Mouse (Mus musculus): ENCODE measurements around the gene Tbcc. TPM values are rescaled to one million over a fixed set of nuclear protein-coding genes. Genes with fewer than 3 reads are reported as not detected.

Tbcc gene
- polyA plus RNA-seq, 1 experiment from 2014 or later = 54.1 TPM

- Histone ChIP-seq H3K4me2 (no peak overlapping the region), H3K9me3 (replicated peaks; ENCODE audit: control insufficient read depth, low read length) (no peaks in the 10 kb centered on the region), H3K9ac (ENCODE audit: low read depth, low read length) (no peak overlapping the region), H3K27ac (ENCODE audit: low read depth, low read length) (no peak overlapping the region), H3K4me1 (ENCODE audit: control insufficient read depth, insufficient read depth, low read length) (peaks cover 20% of the 10 kb centered on the region), H3K27me3 (ENCODE audit: control insufficient read depth, insufficient read depth, low read length) (no peaks in the 10 kb centered on the region), H3K4me3 (ENCODE audit: low read depth, low read length) (no peak overlapping the region), H3K36me3 (ENCODE audit: control insufficient read depth, insufficient read depth, low read length) (no peaks in the 10 kb centered on the region)
- WGBS (ENCODE audit: insufficient replicate concordance) = 72% methylated on average over 3 of the region's 3 CpGs
- no peak for ATAC-seq (replicated peaks; ENCODE audit: insufficient number of reproducible peaks, low FRiP score, low TSS enrichment)
Observed at GRCm38 (mm10) chr17:46875626-46876025, 14.9 kb upstream of the Tbcc start.

DNA sequence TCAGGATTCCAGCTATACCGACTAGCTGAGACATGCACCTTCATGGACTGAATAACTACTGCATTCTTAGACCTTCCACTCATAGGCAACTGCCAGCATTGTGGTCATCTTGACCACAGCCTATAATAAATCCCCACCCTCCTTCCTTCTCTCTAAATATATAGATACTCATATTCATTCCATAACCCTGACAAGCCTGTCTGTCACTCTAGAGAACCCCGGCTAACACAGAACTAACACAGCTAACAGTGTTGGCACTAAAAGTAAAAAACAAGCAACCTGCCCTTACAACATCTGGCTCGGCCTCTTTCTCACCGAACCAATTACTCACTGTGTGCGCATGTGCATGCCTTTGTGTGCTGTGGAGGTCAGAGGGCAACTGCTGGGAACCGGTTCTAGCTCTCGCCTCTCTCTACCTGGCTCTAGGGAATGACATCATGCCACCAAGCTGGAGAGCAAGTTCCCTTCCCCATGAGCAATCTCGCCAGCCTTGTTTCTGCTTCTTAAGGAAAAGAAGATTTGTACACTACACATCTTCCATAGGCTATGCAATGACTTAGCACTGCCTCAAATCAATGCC, 14.0 kb upstream of the Tbcc start:
- H3K9ac ChIP-seq (ENCODE audit: low read depth, low read length) = no peak overlapping the region
- no peak overlapping the region for H3K4me3 ChIP-seq (ENCODE audit: low read depth, low read length)
- peaks cover 20% of the 10 kb centered on the region for H3K4me1 ChIP-seq (ENCODE audit: control insufficient read depth, insufficient read depth, low read length)
- 67% methylated on average over 8 of the region's 8 CpGs for WGBS (ENCODE audit: insufficient replicate concordance)
- no peak overlapping the region for H3K4me2 ChIP-seq
- H3K27ac ChIP-seq (ENCODE audit: low read depth, low read length) = no peak overlapping the region
- no peaks in the 10 kb centered on the region for H3K36me3 ChIP-seq (ENCODE audit: control insufficient read depth, insufficient read depth, low read length)
- no peaks in the 10 kb centered on the region for H3K27me3 ChIP-seq (ENCODE audit: control insufficient read depth, insufficient read depth, low read length)
- no peak for ATAC-seq (replicated peaks; ENCODE audit: insufficient number of reproducible peaks, low FRiP score, low TSS enrichment)
- H3K9me3 ChIP-seq (replicated peaks; ENCODE audit: control insufficient read depth, low read length) = no peaks in the 10 kb centered on the region

DNA sequence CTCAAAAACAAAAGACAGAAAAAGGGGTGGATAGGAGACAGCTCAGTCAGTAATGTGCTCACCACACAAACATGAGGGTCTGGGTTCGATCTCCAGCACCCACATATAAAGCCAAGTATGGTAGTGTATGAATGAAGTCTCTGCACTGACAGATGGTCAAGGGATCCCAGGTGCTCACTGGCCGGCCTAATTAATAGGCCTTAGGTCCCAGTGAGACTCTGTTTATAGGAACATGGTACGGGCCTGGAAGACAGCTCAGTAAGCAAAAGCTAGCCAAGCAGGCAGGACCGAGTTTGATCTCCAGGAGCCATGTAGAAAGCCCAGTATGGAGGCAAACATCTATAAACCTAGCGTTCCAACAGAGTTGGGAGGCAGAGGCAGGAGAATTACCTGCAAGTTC, 13.4 kb upstream of the Tbcc start:
- 85% methylated on average over 5 of the region's 5 CpGs for WGBS (ENCODE audit: insufficient replicate concordance)
- H3K36me3 ChIP-seq (ENCODE audit: control insufficient read depth, insufficient read depth, low read length) = no peaks in the 10 kb centered on the region
- H3K4me3 ChIP-seq (ENCODE audit: low read depth, low read length) = no peak overlapping the region
- H3K27ac ChIP-seq (ENCODE audit: low read depth, low read length) = no peak overlapping the region
- no peak for ATAC-seq (replicated peaks; ENCODE audit: insufficient number of reproducible peaks, low FRiP score, low TSS enrichment)
- H3K9ac ChIP-seq (ENCODE audit: low read depth, low read length) = no peak overlapping the region
- H3K27me3 ChIP-seq (ENCODE audit: control insufficient read depth, insufficient read depth, low read length) = no peaks in the 10 kb centered on the region; the same call in 1 of the 2 replicates
- peaks cover 20% of the 10 kb centered on the region for H3K4me1 ChIP-seq (ENCODE audit: control insufficient read depth, insufficient read depth, low read length)
- no peak overlapping the region for H3K4me2 ChIP-seq
- H3K9me3 ChIP-seq (replicated peaks; ENCODE audit: control insufficient read depth, low read length) = no peaks in the 10 kb centered on the region

- no peak overlapping the region for H3K9ac ChIP-seq (ENCODE audit: low read depth, low read length)
- peak overlapping the region; percentile 22; the same call in 1 of the 2 replicates for H3K27ac ChIP-seq (ENCODE audit: low read depth, low read length)
- no peaks in the 10 kb centered on the region for H3K9me3 ChIP-seq (replicated peaks; ENCODE audit: control insufficient read depth, low read length)
- no peaks in the 10 kb centered on the region; the same call in 1 of the 2 replicates for H3K27me3 ChIP-seq (ENCODE audit: control insufficient read depth, insufficient read depth, low read length)
- H3K4me2 ChIP-seq = no peak overlapping the region; the same call in 1 of the 2 replicates
- peaks cover 6% of the 10 kb centered on the region for H3K4me1 ChIP-seq (ENCODE audit: control insufficient read depth, insufficient read depth, low read length)
- no peak overlapping the region for H3K4me3 ChIP-seq (ENCODE audit: low read depth, low read length)
- 0 out of 2 replicates have a peak, but pooled peaks have one; percentile 35 for ATAC-seq (replicated peaks; ENCODE audit: insufficient number of reproducible peaks, low FRiP score, low TSS enrichment)
- 29% methylated on average over 14 of the region's 14 CpGs for WGBS (ENCODE audit: insufficient replicate concordance)
- H3K36me3 ChIP-seq (ENCODE audit: control insufficient read depth, insufficient read depth, low read length) = no peaks in the 10 kb centered on the region
Observed at GRCm38 (mm10) chr17:46879841-46880311, 10.6 kb upstream of the Tbcc start.

DNA sequence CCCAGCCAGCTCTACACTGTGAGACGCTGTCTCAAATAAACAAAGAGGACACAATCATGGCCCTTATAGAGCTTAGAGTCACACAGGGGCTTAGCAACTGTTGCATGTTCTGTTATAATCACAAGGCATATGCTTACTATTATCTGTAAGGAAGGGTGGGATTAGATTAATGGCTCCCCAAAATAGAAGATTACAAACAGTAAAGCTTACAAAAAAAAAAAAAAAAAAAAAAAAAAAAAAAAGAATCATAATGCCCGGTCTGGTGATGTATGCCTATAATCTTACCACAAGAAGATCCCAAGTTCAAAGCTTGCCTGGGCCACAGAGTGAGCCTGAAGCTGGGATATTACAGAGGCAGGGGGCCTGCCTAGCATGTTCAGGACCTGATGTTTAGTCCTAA, 10.2 kb upstream of the Tbcc start:
- 0 out of 2 replicates have a peak, but pooled peaks have one; percentile 23 for ATAC-seq (replicated peaks; ENCODE audit: insufficient number of reproducible peaks, low FRiP score, low TSS enrichment)
- H3K27me3 ChIP-seq (ENCODE audit: control insufficient read depth, insufficient read depth, low read length) = no peaks in the 10 kb centered on the region; the same call in 1 of the 2 replicates
- H3K36me3 ChIP-seq (ENCODE audit: control insufficient read depth, insufficient read depth, low read length) = no peaks in the 10 kb centered on the region
- no peaks in the 10 kb centered on the region for H3K9me3 ChIP-seq (replicated peaks; ENCODE audit: control insufficient read depth, low read length)
- H3K4me1 ChIP-seq (ENCODE audit: control insufficient read depth, insufficient read depth, low read length) = peaks cover 10% of the 10 kb centered on the region
- H3K4me2 ChIP-seq = no peak overlapping the region
- no peak overlapping the region for H3K4me3 ChIP-seq (ENCODE audit: low read depth, low read length)
- H3K9ac ChIP-seq (ENCODE audit: low read depth, low read length) = no peak overlapping the region
- peak overlapping the region; percentile 22; the same call in 1 of the 2 replicates for H3K27ac ChIP-seq (ENCODE audit: low read depth, low read length)
- 63% methylated on average over 2 of the region's 2 CpGs for WGBS (ENCODE audit: insufficient replicate concordance)

DNA sequence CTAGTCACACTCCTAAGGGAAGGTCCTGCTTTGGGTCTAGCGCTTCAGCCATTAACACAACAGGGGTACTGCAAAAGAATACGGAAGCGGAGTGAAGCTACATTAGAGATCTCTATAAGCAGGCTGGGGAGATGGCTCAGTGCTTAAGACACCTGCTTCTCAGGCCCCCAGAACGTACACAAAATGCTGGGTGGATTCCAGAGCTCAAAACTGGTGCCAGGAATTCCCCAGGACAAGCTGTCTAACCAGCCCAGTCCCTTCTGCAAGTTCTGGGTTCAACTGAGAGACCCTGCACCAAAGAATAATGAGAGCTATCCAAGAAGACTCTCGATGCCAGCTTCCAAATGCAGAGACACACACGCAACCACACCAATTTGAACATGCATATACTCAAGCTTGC, 8.8 kb upstream of the Tbcc start:
- no peak for ATAC-seq (replicated peaks; ENCODE audit: insufficient number of reproducible peaks, low FRiP score, low TSS enrichment)
- Histone ChIP-seq H3K36me3 (ENCODE audit: control insufficient read depth, insufficient read depth, low read length) (no peaks in the 10 kb centered on the region), H3K4me3 (ENCODE audit: low read depth, low read length) (no peak overlapping the region), H3K4me1 (ENCODE audit: control insufficient read depth, insufficient read depth, low read length) (peaks cover 21% of the 10 kb centered on the region), H3K27ac (ENCODE audit: low read depth, low read length) (no peak overlapping the region), H3K27me3 (ENCODE audit: control insufficient read depth, insufficient read depth, low read length) (no peaks in the 10 kb centered on the region; the same call in 1 of the 2 replicates), H3K9me3 (replicated peaks; ENCODE audit: control insufficient read depth, low read length) (no peaks in the 10 kb centered on the region), H3K9ac (ENCODE audit: low read depth, low read length) (no peak overlapping the region), H3K4me2 (no peak overlapping the region)
- 87% methylated on average over 6 of the region's 6 CpGs for WGBS (ENCODE audit: insufficient replicate concordance)

DNA sequence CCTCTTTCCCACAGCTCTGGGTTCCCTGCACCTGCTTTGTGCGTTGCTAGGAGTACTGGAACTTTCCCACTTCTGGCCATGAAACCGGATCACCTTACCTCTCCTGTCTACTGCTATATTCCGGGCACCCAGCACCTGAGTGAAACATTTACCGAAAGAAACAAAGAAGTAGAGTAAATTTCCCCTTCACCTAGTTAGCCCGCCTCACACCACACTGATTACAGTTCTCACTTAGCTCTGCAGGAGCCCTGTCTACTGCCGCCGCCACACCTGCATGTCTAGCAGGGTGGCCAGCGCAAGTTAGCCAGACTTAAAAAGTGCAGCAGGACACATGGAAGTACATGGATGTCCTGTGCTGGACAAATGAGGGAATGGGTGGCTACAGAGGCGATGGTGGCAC, 7.4 kb upstream of the Tbcc start:
- Histone ChIP-seq H3K4me3 (ENCODE audit: low read depth, low read length) (no peak overlapping the region), H3K27me3 (ENCODE audit: control insufficient read depth, insufficient read depth, low read length) (no peaks in the 10 kb centered on the region; the same call in 1 of the 2 replicates), H3K27ac (ENCODE audit: low read depth, low read length) (no peak overlapping the region), H3K9me3 (replicated peaks; ENCODE audit: control insufficient read depth, low read length) (no peaks in the 10 kb centered on the region), H3K4me2 (no peak overlapping the region), H3K4me1 (ENCODE audit: control insufficient read depth, insufficient read depth, low read length) (peaks cover 21% of the 10 kb centered on the region), H3K36me3 (ENCODE audit: control insufficient read depth, insufficient read depth, low read length) (no peaks in the 10 kb centered on the region), H3K9ac (ENCODE audit: low read depth, low read length) (no peak overlapping the region)
- 81% methylated on average over 9 of the region's 9 CpGs for WGBS (ENCODE audit: insufficient replicate concordance)
- ATAC-seq (replicated peaks; ENCODE audit: insufficient number of reproducible peaks, low FRiP score, low TSS enrichment) = no peak

GRCm38 (mm10) chr17:46884766-46885165, 5.7 kb upstream of the Tbcc start:
- Histone ChIP-seq H3K27ac (ENCODE audit: low read depth, low read length) (no peak overlapping the region), H3K9me3 (replicated peaks; ENCODE audit: control insufficient read depth, low read length) (no peaks in the 10 kb centered on the region), H3K4me1 (ENCODE audit: control insufficient read depth, insufficient read depth, low read length) (peaks cover 21% of the 10 kb centered on the region), H3K9ac (ENCODE audit: low read depth, low read length) (no peak overlapping the region), H3K27me3 (ENCODE audit: control insufficient read depth, insufficient read depth, low read length) (no peaks in the 10 kb centered on the region; the same call in 1 of the 2 replicates), H3K36me3 (ENCODE audit: control insufficient read depth, insufficient read depth, low read length) (no peaks in the 10 kb centered on the region), H3K4me3 (ENCODE audit: low read depth, low read length) (no peak overlapping the region), H3K4me2 (no peak overlapping the region)
- 84% methylated on average over 6 of the region's 6 CpGs for WGBS (ENCODE audit: insufficient replicate concordance)
- ATAC-seq (replicated peaks; ENCODE audit: insufficient number of reproducible peaks, low FRiP score, low TSS enrichment) = no peak
